8 mouse cellular contexts compared by ENCODE assay signal in genomic region chr19:57150275-57150674, GRCm38 (mm10).
DNase-seq lines count a peak whose midpoint lies in the region; ATAC-seq and TF ChIP-seq lines count a peak whose summit lies in the region.

No protein-coding gene starts in this region.

- H3K9ac ChIP-seq in forebrain, postnatal 0 days = no peak overlapping the region
- no peak overlapping the region for H3K9ac ChIP-seq in forebrain, embryonic 15.5 days (replicated peaks)
- no peak overlapping the region for H3K9ac ChIP-seq in neural tube, embryonic 14.5 days (replicated peaks; ENCODE audit: low read depth, low read length)
- H3K9ac ChIP-seq in neural tube, embryonic 15.5 days (replicated peaks) = no peak overlapping the region

- no peak overlapping the region for H3K4me2 ChIP-seq in forebrain, postnatal 0 days (ENCODE audit: low read depth)
- H3K4me2 ChIP-seq in forebrain, embryonic 15.5 days (replicated peaks) = no peak overlapping the region
- H3K4me2 ChIP-seq in neural tube, embryonic 14.5 days (ENCODE audit: low read depth, low read length) = no peak overlapping the region
- H3K4me2 ChIP-seq in neural tube, embryonic 15.5 days = no peak overlapping the region

- TF ChIP-seq CTCF in forebrain, postnatal 0 days (IDR thresholded peaks at IDR 0.05; ENCODE audit: low read depth) = peak; percentile 81

- 56% methylated on average over 1 of the region's 1 CpGs for WGBS in forebrain, postnatal 0 days
- 76% methylated on average over 1 of the region's 1 CpGs for WGBS in forebrain, embryonic 15.5 days
- WGBS in neural tube, embryonic 14.5 days = 52% methylated on average over 1 of the region's 1 CpGs
- WGBS in neural tube, embryonic 15.5 days = 47% methylated on average over 1 of the region's 1 CpGs

- no peaks in the 10 kb centered on the region for H3K9me3 ChIP-seq in forebrain, postnatal 0 days (ENCODE audit: low read length)
- no peaks in the 10 kb centered on the region for H3K9me3 ChIP-seq in forebrain, embryonic 15.5 days
- H3K9me3 ChIP-seq in neural tube, embryonic 14.5 days (ENCODE audit: control insufficient read depth, low read length) = no peaks in the 10 kb centered on the region
- H3K9me3 ChIP-seq in neural tube, embryonic 15.5 days (replicated peaks) = no peaks in the 10 kb centered on the region

- no peak for DNase-seq in forebrain, postnatal 0 days
- peak; percentile 65 to 66 for DNase-seq in adrenal gland, postnatal 36 days
- DNase-seq in heart, postnatal 14 days = peak; percentile 63 to 78
- DNase-seq in natural killer cell, adult 2 months (ENCODE audit: low spot score in 2 of 2) = peak; percentile 16 to 29

- no peak overlapping the region for H3K27ac ChIP-seq in forebrain, postnatal 0 days (ENCODE audit: low read depth, low read length)
- no peak overlapping the region for H3K27ac ChIP-seq in forebrain, embryonic 15.5 days (replicated peaks)
- H3K27ac ChIP-seq in neural tube, embryonic 14.5 days (ENCODE audit: low read depth, low read length) = no peak overlapping the region
- H3K27ac ChIP-seq in neural tube, embryonic 15.5 days (replicated peaks) = no peak overlapping the region

- H3K4me1 ChIP-seq in forebrain, postnatal 0 days (ENCODE audit: insufficient read depth) = peaks cover 9% of the 10 kb centered on the region; the same call in 1 of the 2 replicates
- H3K4me1 ChIP-seq in forebrain, embryonic 15.5 days = peaks cover 17% of the 10 kb centered on the region
- H3K4me1 ChIP-seq in neural tube, embryonic 14.5 days (ENCODE audit: control insufficient read depth, insufficient read depth, low read length) = peaks cover 11% of the 10 kb centered on the region; the same call in 1 of the 2 replicates
- peaks cover 30% of the 10 kb centered on the region for H3K4me1 ChIP-seq in neural tube, embryonic 15.5 days

- no peaks in the 10 kb centered on the region for H3K27me3 ChIP-seq in forebrain, postnatal 0 days (ENCODE audit: insufficient read depth, low read length)
- H3K27me3 ChIP-seq in forebrain, embryonic 15.5 days = no peaks in the 10 kb centered on the region
- H3K27me3 ChIP-seq in neural tube, embryonic 14.5 days (ENCODE audit: control insufficient read depth, insufficient read depth, low read length) = no peaks in the 10 kb centered on the region
- H3K27me3 ChIP-seq in neural tube, embryonic 15.5 days (replicated peaks) = no peaks in the 10 kb centered on the region

- no peak overlapping the region for H3K4me3 ChIP-seq in forebrain, postnatal 0 days (ENCODE audit: low read depth, low read length)
- H3K4me3 ChIP-seq in forebrain, embryonic 15.5 days = no peak overlapping the region
- H3K4me3 ChIP-seq in neural tube, embryonic 14.5 days (ENCODE audit: low read depth, low read length) = no peak overlapping the region
- H3K4me3 ChIP-seq in neural tube, embryonic 15.5 days (replicated peaks) = no peak overlapping the region

- intact Hi-C loops in heart, postnatal 14 days (cut with DNase I) = loop anchor here (10.0 kb wide), 1 partner anchor 495 kb away; no protein-coding TSS in a partner anchor

- no peak for ATAC-seq in forebrain, postnatal 0 days
- no peak for ATAC-seq in forebrain, embryonic 15.5 days (replicated peaks)
- ATAC-seq in neural tube, embryonic 14.5 days (ENCODE audit: low read depth) = 0 out of 2 replicates have a peak, but pooled peaks have one; percentile 23
- ATAC-seq in neural tube, embryonic 15.5 days (ENCODE audit: low FRiP score) = no peak
- no peak for ATAC-seq in monocyte, adult 5-6 weeks (replicated peaks; ENCODE audit: insufficient number of reproducible peaks, low FRiP score, low TSS enrichment, poor library complexity, severe bottlenecking)

- H3K36me3 ChIP-seq in forebrain, postnatal 0 days (ENCODE audit: insufficient read depth) = peaks cover 3% of the 10 kb centered on the region; the same call in 1 of the 2 replicates
- no peaks in the 10 kb centered on the region for H3K36me3 ChIP-seq in forebrain, embryonic 15.5 days
- no peaks in the 10 kb centered on the region for H3K36me3 ChIP-seq in neural tube, embryonic 14.5 days (ENCODE audit: control insufficient read depth, insufficient read depth, low read length)
- no peaks in the 10 kb centered on the region; the same call in 1 of the 2 replicates for H3K36me3 ChIP-seq in neural tube, embryonic 15.5 days
